9 mouse cellular contexts compared by ENCODE assay signal in the genomic region with DNA sequence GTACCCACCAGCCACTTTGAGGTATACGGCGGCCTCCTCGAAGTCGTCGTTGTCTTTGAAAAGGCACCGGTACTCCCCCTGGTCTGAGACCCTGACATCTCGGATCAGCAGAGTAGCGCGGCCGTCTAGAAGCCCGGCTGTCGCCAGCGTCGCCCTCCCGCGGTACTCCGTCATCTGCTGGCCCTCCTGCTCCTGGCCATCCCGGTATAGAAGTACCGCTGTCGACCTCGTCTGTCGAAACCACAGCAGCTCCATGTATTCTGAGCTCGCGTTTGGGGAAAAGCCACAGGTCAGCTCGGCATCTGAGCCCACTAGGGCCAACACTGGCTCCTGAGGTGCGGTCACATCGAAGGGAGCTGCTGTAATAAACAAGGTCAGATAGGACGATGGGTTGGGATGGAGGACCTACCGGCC. TPM values are rescaled to one million over a fixed set of nuclear protein-coding genes. Genes with fewer than 3 reads are reported as not detected.
DNase-seq lines count a peak whose midpoint lies in the region; ATAC-seq and TF ChIP-seq lines count a peak whose summit lies in the region.
"Had no signal": no experiment of that assay in that cellular context is flagged by ENCODE, and none has a peak within 500 bp of the region (broad histone marks: within the 10 kb centered on the region; RNA-seq: fewer than 3 reads in every experiment).

No protein-coding gene starts in this region.

- no peaks in the 10 kb centered on the region for H3K36me3 ChIP-seq in ES-Bruce4 (ENCODE audit: control insufficient read depth, insufficient read depth, low read length, poor library complexity, severe bottlenecking)
- no peaks in the 10 kb centered on the region for H3K36me3 ChIP-seq in heart, embryonic 11.5 days (ENCODE audit: control insufficient read depth, insufficient read depth, low read length)
- no peaks in the 10 kb centered on the region for H3K36me3 ChIP-seq in kidney, postnatal 0 days (ENCODE audit: insufficient read depth, low read length)

- no peak for TF ChIP-seq CTCF in ES-Bruce4 (IDR thresholded peaks at IDR 0.05; ENCODE audit: low read depth, low read length)
- TF ChIP-seq CTCF in kidney, postnatal 0 days (IDR thresholded peaks at IDR 0.05; ENCODE audit: low read depth) = no peak

- no peaks in the 10 kb centered on the region for H3K9me3 ChIP-seq in ES-Bruce4 (replicated peaks; ENCODE audit: control insufficient read depth, insufficient read depth, low read length, poor library complexity, severe bottlenecking)
- H3K9me3 ChIP-seq in heart, embryonic 11.5 days (replicated peaks; ENCODE audit: control insufficient read depth, low read length) = no peaks in the 10 kb centered on the region
- no peaks in the 10 kb centered on the region for H3K9me3 ChIP-seq in kidney, postnatal 0 days (replicated peaks; ENCODE audit: low read length)

- WGBS in heart, embryonic 11.5 days (ENCODE audit: insufficient replicate concordance) = under 1% methylated on average over 29 of the region's 29 CpGs
- WGBS in kidney, postnatal 0 days = under 1% methylated on average over 29 of the region's 29 CpGs

- no peak for TF ChIP-seq EP300 in ES-Bruce4 (IDR thresholded peaks at IDR 0.05; ENCODE audit: insufficient read depth, low read depth, low read length)

- H3K9ac ChIP-seq in ES-Bruce4 (ENCODE audit: low read depth, poor library complexity, severe bottlenecking) = peak overlapping the region; percentile 14; the same call in 1 of the 2 replicates
- H3K9ac ChIP-seq in heart, embryonic 11.5 days (ENCODE audit: low read depth, low read length) = peak overlapping the region; percentile 70
- H3K9ac ChIP-seq in kidney, postnatal 0 days (ENCODE audit: low read depth, low read length) = peak overlapping the region; percentile 59; the same call in 1 of the 2 replicates

- H3K27me3 ChIP-seq in ES-Bruce4 (ENCODE audit: control insufficient read depth, insufficient read depth, low read length, poor library complexity, severe bottlenecking) = no peaks in the 10 kb centered on the region; the same call in 1 of the 2 replicates
- H3K27me3 ChIP-seq in heart, embryonic 11.5 days (ENCODE audit: control insufficient read depth, insufficient read depth, low read length) = no peaks in the 10 kb centered on the region
- H3K27me3 ChIP-seq in kidney, postnatal 0 days (ENCODE audit: insufficient read depth, low read length) = no peaks in the 10 kb centered on the region

- peak; percentile 55; the same call in 1 of the 2 replicates for ATAC-seq in heart, embryonic 11.5 days (replicated peaks; ENCODE audit: insufficient number of reproducible peaks, low FRiP score, low TSS enrichment)
- ATAC-seq in kidney, postnatal 0 days (replicated peaks; ENCODE audit: low FRiP score, low read depth) = no peak

- H3K27ac ChIP-seq in ES-Bruce4 (ENCODE audit: insufficient read depth, low read length) = no peak overlapping the region
- 0 out of 2 replicates have a peak overlapping the region, but pooled peaks have one; percentile 35 for H3K27ac ChIP-seq in heart, embryonic 11.5 days (ENCODE audit: low read depth, low read length)
- H3K27ac ChIP-seq in kidney, postnatal 0 days = no peak overlapping the region

- DNase-seq in adrenal gland, adult (ENCODE audit: inconsistent age in 2 of 2, low spot score in 1 of 2) = peak; percentile 31 to 76
- no peak for DNase-seq in adrenal gland, adult 8-10 months
- DNase-seq in cerebellum, postnatal 14 days = peak; percentile 65
- DNase-seq in kidney, postnatal 0 days (ENCODE audit: low spot score) = peak; percentile 57
- peak; percentile 23 to 36 for DNase-seq in lung, postnatal 4 days
- DNase-seq in spleen, adult 12 weeks (ENCODE audit: low spot score) = peak; percentile 47

- TF ChIP-seq POLR2A in ES-Bruce4 (IDR thresholded peaks at IDR 0.05; ENCODE audit: insufficient read depth, low read length) = no peak

- H3K4me2 ChIP-seq in heart, embryonic 11.5 days = peak overlapping the region; percentile 94
- peak overlapping the region; percentile 90 for H3K4me2 ChIP-seq in kidney, postnatal 0 days (ENCODE audit: low read length)

- peak overlapping the region; percentile 56 for H3K4me3 ChIP-seq in ES-Bruce4 (ENCODE audit: low read depth, low read length)
- H3K4me3 ChIP-seq in heart, embryonic 11.5 days (ENCODE audit: low read depth, low read length) = peak overlapping the region; percentile 64
- H3K4me3 ChIP-seq in kidney, postnatal 0 days (replicated peaks; ENCODE audit: low read depth, low read length) = peak overlapping the region; percentile 54

- no peaks in the 10 kb centered on the region for H3K4me1 ChIP-seq in ES-Bruce4 (ENCODE audit: control insufficient read depth, insufficient read depth, low read length)
- H3K4me1 ChIP-seq in heart, embryonic 11.5 days (ENCODE audit: control insufficient read depth, insufficient read depth, low read length) = peaks cover 9% of the 10 kb centered on the region
- peaks cover 11% of the 10 kb centered on the region for H3K4me1 ChIP-seq in kidney, postnatal 0 days (replicated peaks; ENCODE audit: insufficient read depth, low read length)

RNA-seq across cellular contexts. Expression of gene Btn1a1, which starts 1.5 kb away (rescaled TPM):
- total RNA-seq in adrenal gland, adult 8-10 months (2022) = not detected
- polyA plus RNA-seq in ES-Bruce4 (2011; ENCODE audit: insufficient read depth, insufficient read length, low read depth, missing spikeins) = 0.40 and 0.46 TPM in 2 replicates
- polyA plus RNA-seq in heart, embryonic 11.5 days (2014; fragmentation: Nextera tagmentation; extraction: Ambion mirVana) = 0.97 and 1.7 TPM in 2 replicates
- polyA plus RNA-seq in kidney, postnatal 0 days (2015; fragmentation: Nextera tagmentation; extraction: Ambion mirVana) = 0.06 TPM in 1 of 2 replicates, not detected in the other
- total RNA-seq: layer of hippocampus, adult 8-10 months had no signal

RNA-seq across cellular contexts. Expression of gene Btn2a2, which starts 24.4 kb away (rescaled TPM):
- not detected for total RNA-seq in adrenal gland, adult 8-10 months (2022)
- polyA plus RNA-seq in ES-Bruce4 (2011; ENCODE audit: insufficient read depth, insufficient read length, low read depth, missing spikeins) = 0.91 and 1.9 TPM in 2 replicates
- 0.59 and 0.80 TPM in 2 replicates for polyA plus RNA-seq in heart, embryonic 11.5 days (2014; fragmentation: Nextera tagmentation; extraction: Ambion mirVana)
- 0.13 and 0.28 TPM in 2 replicates for polyA plus RNA-seq in kidney, postnatal 0 days (2015; fragmentation: Nextera tagmentation; extraction: Ambion mirVana)

RNA-seq across cellular contexts. Expression of gene Abt1, which starts 40.6 kb away (rescaled TPM):
- total RNA-seq in adrenal gland, adult 8-10 months (2022) = 1 to 10 TPM; 6.5 to 7.8 (median 7.1) TPM
- 10.0 and 10.3 TPM in 2 replicates for polyA plus RNA-seq in ES-Bruce4 (2011; ENCODE audit: insufficient read depth, insufficient read length, low read depth, missing spikeins)
- 8.9 and 9.8 TPM in 2 replicates for polyA plus RNA-seq in heart, embryonic 11.5 days (2014; fragmentation: Nextera tagmentation; extraction: Ambion mirVana)
- polyA plus RNA-seq in kidney, postnatal 0 days (2015; fragmentation: Nextera tagmentation; extraction: Ambion mirVana) = 10.0 and 10.4 TPM in 2 replicates

Comparison
In these comparisons a context has a peak if more than half of its experiments do, and no peak if none do; other contexts are left out.
1. H3K9ac ChIP-seq: peak in every context shown above with its lines; median percentile 70 in heart, embryonic 11.5 days; 59 in kidney, postnatal 0 days; 14 in ES-Bruce4.